Mouse (Mus musculus): ENCODE data around the gene Abca6.

The Abca6 gene

DNA sequence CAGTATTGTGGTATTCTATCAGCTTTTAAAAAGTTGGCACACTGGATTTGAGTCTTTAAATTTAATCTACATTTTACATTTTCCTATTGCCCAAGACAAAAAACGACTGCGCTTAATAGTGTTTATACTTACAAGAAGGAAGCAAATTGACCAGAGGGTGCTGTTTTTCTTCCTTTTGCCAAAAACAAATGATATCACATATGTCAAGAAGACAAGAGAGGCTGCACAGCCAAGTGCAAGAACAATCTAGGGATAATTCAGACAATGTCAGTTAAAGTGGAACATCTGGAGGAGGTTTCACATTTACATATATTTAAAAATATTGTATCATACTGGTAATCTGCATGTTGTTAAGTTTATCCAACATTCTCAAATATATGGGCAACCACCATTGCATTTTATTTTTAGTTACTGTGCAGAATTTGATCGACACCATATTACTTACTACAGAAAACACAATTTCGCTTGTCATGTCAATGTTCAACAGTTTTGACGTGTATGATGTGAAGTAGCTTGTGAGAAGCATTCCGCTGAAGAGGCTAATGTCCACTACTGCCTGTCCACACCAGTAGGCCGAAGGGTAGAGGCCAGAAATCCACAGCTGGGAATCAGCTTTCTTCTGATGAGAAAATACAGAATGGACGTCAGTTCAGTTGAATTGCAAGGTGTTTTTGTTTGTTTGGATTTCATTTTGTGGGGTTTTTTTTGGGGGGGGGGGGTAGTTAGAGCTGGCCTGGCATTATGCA lies 54.8 kb downstream of the Abca6 start:
- DNase-seq (ENCODE audit: low spot score): no peak

DNA sequence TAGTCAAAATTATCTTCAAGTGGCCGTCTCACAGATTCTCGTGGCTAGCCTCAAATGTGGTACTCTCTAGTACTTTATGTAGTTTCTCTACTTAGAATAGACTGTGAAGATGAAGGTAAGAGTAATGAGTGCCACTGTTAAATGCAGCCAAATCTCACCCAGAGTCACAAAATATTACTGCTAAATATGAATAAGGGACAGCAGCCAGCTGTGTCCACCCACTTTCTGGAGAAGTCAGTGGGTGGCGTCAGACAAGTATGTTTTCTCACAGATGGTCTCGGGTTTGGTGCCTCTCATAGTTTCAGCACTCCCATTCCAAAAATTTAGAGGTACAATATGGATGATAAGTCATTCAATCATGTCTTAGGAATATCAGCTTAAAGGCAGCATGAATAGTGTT lies 56.3 kb downstream of the Abca6 start:
- no peak for DNase-seq (ENCODE audit: low spot score)

DNA sequence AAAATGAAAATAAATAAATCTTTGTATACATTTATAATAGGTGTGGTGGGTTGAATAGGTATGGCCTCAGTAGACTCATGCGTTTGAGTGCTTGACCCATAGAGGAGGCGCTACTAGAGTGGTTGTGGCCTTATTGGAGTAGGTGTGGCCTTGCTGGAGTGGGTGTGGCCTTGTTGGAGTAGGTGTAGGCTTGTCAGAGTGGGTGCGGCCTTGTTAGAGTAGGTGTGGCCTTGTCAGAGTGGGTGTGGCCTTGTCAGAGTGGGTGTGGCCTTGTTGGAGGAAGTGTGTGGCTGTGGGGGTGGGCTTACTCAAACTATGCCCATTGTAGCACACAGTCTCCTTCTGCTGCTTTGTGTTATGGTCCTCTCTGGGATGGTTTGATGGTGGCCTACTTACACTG lies 80.4 kb downstream of the Abca6 start:
- DNase-seq (ENCODE audit: low spot score): no peak

DNA sequence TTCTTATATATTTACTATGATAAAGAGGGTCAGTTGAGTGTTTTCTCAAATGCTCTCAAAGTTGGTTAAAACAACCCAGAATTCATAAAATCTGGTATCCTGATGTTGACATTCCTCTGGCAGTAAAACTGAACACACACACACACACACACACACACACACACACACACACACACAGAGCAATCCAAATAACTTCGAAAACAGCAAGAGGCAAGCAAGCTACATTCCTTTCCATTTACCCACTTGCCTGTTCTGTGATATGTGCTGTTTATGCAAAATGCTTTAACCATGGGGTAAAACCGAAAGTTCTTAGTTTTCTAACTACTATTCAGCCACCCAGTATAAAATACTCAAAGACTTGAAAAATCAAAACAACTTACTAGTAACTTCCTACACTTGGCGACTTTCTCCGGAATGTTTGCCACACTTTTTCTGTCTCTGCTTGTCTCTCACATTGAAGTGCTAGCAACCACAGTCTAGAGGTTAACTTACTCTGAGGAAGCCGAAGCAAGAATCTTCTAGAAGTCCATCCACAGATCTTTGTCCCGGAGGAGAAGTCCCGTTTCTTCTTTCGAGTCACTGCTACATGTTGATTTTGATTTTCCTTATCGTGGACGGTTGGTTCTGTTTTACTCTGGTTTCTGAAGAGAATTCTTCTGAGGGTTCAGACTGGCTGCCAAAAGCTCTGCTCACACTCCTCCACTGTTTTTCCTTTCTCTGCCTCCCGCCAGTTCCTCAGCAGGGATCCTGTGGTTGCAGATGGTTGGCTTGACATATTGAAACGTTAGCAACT lies 83.9 kb downstream of the Abca6 start, which contains the start of gene Abca9:
Gene Abca9, minus strand, starts transcription at position 738 of the 793 bp plus-strand sequence.
- peak; percentile 10 for DNase-seq (ENCODE audit: low spot score)

DNA sequence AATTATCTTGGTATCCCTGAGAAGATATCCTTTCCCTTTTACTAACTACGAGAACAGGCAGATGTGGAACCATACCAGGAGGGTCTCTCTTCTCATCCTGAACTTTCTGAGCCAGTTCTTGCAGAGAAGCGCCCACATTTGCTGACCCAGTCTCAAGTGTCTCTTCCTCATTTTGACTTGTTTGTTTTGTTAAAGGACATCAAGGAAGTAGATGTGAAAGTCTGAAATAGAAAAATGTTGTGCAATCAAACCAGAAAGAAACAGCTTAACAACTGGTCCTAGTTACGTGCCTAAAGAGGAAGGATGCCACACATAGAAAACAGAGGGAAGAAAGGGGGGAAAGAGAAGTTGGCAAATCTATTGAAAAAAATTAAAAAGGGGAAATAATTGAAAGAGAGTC lies 85.8 kb downstream of the Abca6 start:
- DNase-seq (ENCODE audit: low spot score): no peak

DNA sequence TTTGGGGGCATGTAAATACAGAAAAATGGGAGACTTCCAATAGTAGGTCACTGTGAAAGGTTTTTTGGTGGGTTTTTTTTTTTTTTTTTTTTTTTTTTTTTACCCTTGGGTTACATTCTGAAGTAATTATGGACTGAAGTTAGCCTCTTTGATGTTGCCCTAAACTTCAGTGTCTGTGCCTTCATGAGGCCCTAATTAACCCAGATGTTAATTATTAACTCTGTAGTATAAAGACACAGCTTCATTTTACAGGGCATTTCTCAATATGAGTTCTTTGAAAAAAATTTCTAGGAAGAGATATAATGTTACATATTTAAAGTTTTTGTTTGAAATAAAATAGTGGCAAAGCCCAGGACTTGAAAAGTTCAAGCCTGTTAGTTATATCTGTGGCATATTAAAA lies 86.2 kb downstream of the Abca6 start:
- no peak for DNase-seq (ENCODE audit: low spot score)

DNA sequence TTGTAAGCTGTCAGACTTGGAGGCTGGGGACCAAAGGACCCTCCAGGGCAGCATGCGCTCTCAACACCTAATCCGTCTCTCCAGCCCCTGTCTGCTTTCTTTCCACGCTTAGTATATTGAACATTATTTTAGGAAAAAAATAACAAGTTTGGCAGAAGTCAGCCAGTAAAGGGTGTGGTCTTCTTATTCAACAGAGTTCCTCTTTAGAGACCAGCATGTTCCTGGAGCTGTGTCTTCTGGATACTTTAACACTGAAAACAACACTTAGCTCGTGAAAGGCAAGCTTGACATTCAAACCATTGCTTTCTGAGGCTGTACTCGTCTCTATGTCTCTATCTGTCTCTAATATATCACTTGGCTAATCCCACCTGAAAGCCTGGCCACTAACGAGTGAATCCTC lies 94.5 kb downstream of the Abca6 start:
- DNase-seq (ENCODE audit: low spot score): no peak

DNA sequence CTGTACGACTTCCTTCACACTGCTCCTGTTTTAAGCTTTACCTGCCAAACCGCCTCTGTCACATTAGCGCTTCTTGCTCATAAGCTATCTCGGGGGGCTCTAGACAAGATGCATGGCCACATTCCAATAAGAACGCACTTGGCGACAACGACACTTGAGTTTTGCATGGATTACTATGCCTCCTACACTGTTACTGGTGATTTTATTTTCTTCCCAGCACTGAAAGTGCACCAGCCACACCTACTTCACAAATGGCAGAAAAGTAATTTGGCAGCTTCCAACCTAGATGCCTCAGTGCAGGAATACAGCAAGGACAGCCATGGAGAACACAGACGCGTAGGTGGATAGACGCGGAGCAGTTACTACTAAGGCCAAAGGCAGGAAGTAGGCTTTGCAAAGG lies 95.6 kb downstream of the Abca6 start:
- DNase-seq (ENCODE audit: low spot score): no peak

DNA sequence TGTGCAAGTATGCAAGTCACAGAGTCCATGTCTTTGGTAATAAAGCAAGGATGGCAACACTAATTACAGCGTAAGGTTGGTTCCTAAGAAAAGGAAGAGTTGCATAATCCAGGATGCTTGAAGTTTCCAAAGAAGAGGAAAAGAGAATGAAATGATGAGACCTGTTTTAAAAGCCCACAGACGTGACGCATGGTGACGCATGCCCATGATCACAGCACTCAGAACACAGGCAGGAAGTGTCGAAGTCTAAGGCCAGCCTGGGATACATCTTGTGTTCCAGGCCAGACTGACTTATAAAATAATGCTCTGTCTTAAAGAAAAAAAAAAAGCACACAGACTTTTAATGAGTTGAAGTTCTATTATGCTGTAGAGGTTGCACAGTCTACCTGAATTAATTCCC lies 103.9 kb downstream of the Abca6 start:
- DNase-seq (ENCODE audit: low spot score): no peak

DNA sequence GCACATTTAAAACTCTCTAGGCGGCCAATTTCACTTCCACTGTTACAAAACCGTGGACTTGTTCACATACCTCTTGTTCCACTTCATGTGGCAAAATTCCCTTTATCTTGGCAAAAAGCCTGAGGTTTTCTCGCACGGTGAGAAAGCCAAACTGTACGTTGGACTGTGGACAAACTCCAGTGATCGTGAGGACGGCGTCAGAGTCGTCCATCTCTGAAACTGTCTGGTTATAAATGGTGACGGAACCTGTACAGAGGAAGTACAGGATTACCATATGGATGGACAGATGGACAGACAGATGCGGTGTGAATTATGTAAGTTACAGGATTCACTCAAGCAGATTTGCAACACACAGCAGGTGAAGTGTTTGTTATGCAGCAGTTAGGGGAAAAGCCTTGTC lies 106.2 kb downstream of the Abca6 start:
- no peak for DNase-seq (ENCODE audit: low spot score)

DNA sequence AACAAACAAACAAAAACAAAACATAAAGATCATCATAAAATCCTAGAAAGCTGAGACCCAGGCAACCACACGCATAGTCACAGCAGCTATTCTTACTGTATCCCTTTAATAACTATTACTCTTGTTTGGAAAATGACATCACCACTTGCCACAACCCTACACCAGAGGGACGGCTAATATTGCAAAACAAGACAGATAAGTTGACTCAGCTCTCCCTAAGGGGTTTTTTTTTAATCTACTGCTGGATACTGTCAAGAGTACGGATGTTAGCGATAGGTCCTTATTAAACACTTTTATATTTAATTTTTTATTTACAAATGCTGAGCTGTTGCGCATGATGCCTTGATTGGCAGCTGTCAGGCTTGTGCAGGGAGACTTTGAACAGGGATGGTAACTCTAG lies 120.8 kb downstream of the Abca6 start:
- no peak for DNase-seq (ENCODE audit: low spot score)

All from urinary bladder, postnatal 25 days (tissue).